Mouse (Mus musculus): ENCODE results near the gene Gm21976. TPM values are rescaled to one million over a fixed set of nuclear protein-coding genes. Genes with fewer than 3 reads are reported as not detected.

Gm21976 gene
- polyA plus RNA-seq, 1 experiment, result not detected

DNA sequence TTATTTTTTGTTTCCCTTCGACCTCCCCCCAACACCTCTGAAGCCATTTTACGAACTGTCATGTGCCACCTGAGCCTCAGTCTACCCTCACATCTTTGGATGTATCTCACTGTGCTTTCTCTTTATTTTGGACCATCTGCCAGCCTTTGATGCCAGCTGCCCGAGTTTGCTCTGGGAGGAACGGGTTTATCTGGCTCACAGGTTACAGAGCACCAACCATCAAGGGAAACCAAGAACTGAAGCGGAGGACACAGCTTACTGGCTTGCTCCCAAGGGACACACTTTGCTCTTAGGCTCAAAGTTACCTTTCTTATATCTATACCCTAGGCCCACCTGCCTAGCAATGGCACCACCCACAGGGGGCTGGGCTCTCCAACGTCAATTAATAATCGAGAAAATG, 34.3 kb upstream of the Gm21976 start:
- H3K4me3 ChIP-seq (ENCODE audit: extremely low read depth, insufficient read depth, insufficient read length), result no peak overlapping the region
- H3K4me1 ChIP-seq (ENCODE audit: control insufficient read depth, insufficient read depth, insufficient read length), result no peaks in the 10 kb centered on the region
- no peaks in the 10 kb centered on the region for H3K27me3 ChIP-seq (ENCODE audit: control insufficient read depth, insufficient read depth, low read length)
- TF ChIP-seq POLR2A (IDR thresholded peaks at IDR 0.05; ENCODE audit: low read depth, low read length) (no peak), CTCF (IDR thresholded peaks at IDR 0.05; ENCODE audit: extremely low read depth, insufficient read depth, insufficient read length, insufficient replicate concordance) (no peak)
- WGBS, result 76% methylated on average over 7 of the region's 7 CpGs
- no peak overlapping the region for H3K27ac ChIP-seq (ENCODE audit: insufficient read depth, low read length)
- peaks cover 18% of the 10 kb centered on the region for H3K36me3 ChIP-seq (ENCODE audit: control insufficient read depth, insufficient read depth, low read length)
- DNase-seq (ENCODE audit: low read depth in 1 of 2, low spot score in 2 of 2), result no peak

DNA sequence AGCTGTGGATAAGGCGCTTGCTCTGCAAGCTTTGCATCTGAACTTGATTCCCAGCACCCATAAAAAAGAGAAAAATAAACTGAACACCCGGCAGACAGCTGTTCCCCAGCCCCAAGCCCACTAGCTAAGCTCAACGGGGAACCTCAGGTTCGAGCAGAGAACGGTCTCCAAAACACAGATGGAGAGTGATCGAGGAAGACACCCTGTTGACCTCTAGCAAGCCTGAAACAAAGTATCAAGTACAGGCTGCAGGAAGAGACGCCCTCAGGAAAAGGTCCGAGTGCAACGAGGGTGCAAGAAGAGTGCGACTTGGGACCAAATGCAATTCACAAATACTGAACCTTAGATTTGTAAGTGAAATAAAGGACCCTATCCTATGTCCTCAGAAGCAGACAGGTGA, 30.1 kb upstream of the Gm21976 start:
- Histone ChIP-seq H3K27ac (ENCODE audit: insufficient read depth, low read length) (no peak overlapping the region), H3K36me3 (ENCODE audit: control insufficient read depth, insufficient read depth, low read length) (peaks cover 45% of the 10 kb centered on the region), H3K4me3 (ENCODE audit: extremely low read depth, insufficient read depth, insufficient read length) (no peak overlapping the region), H3K27me3 (ENCODE audit: control insufficient read depth, insufficient read depth, low read length) (no peaks in the 10 kb centered on the region), H3K4me1 (ENCODE audit: control insufficient read depth, insufficient read depth, insufficient read length) (no peaks in the 10 kb centered on the region)
- 93% methylated on average over 10 of the region's 10 CpGs for WGBS
- TF ChIP-seq POLR2A (IDR thresholded peaks at IDR 0.05; ENCODE audit: low read depth, low read length) (no peak), CTCF (IDR thresholded peaks at IDR 0.05; ENCODE audit: extremely low read depth, insufficient read depth, insufficient read length, insufficient replicate concordance) (no peak)
- DNase-seq (ENCODE audit: low read depth in 1 of 2, low spot score in 2 of 2), result no peak

DNA sequence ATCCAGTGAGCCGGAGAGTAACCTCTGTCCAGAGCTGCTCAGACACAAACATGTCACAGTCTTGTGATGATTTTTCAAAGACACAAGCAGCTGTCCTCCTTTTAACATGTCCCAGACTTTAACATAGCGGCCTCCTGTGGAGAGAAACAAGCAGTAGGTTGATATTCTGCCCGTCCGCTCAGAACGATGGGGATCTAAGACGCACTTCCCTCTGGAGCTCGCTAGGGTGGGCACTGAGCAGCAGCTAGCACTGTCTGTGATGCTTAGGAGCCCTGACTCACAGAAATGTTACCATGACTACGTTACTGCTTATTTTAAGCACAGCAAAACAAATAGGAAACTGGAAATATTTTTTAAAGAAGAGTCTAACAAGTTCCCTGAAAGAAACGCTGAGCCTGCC, 24.8 kb upstream of the Gm21976 start:
- H3K27ac ChIP-seq (ENCODE audit: insufficient read depth, low read length), result no peak overlapping the region
- no peaks in the 10 kb centered on the region for H3K27me3 ChIP-seq (ENCODE audit: control insufficient read depth, insufficient read depth, low read length)
- WGBS, result 90% methylated on average over 9 of the region's 9 CpGs
- no peak overlapping the region for H3K4me3 ChIP-seq (ENCODE audit: extremely low read depth, insufficient read depth, insufficient read length)
- TF ChIP-seq POLR2A (IDR thresholded peaks at IDR 0.05; ENCODE audit: low read depth, low read length) (no peak), CTCF (IDR thresholded peaks at IDR 0.05; ENCODE audit: extremely low read depth, insufficient read depth, insufficient read length, insufficient replicate concordance) (no peak)
- DNase-seq (ENCODE audit: low read depth in 1 of 2, low spot score in 2 of 2), result no peak
- H3K4me1 ChIP-seq (ENCODE audit: control insufficient read depth, insufficient read depth, insufficient read length), result no peaks in the 10 kb centered on the region
- peaks cover 50% of the 10 kb centered on the region for H3K36me3 ChIP-seq (ENCODE audit: control insufficient read depth, insufficient read depth, low read length)

DNA sequence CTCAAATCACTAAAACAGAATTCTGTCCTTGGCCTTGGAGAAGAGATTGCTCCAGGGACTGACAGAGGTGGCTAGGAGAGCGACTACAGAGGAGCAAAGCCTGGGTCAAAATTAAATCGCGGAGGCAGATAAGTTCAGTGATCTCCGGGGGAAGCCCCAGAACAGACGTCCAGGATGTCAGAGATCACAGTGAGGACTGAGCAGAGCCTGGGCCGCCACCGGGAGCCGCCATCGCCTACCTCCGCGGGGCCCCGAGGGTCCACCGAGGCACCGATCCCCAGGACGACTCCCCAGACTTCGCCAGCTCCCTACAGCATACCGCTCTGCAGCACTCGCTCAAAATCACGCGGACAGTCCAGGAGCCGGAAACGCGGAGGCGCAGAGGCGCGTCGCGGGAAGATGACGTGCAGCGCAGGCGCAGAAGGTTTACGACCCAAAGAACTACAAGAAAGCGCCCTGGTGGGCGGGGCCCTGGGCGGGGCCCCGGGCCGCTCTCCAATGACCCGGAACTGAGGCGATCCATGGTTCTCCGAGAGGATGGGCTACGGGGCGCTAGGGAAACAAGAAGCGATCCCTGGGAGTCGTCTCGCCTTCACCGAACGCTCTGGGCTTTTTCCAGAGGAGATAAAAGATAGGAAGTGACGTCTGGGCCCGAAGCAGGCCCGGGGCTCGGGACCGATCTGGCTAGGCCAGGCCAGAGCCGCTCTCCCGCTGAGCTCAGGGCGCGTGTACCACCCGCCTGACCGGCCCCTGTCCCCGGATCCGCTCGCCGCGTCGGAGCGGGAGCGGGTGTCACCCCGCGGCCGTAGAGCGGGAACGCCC, 16.8 kb upstream of the Gm21976 start, which contains the start of the genes Utp15 and Ankra2:
TSS of gene Utp15 (minus strand) at position 406 of the 822 bp plus-strand sequence.
TSS of gene Ankra2 (plus strand) at position 439 of the 822 bp plus-strand sequence.
- under 1% methylated on average over 71 of the region's 71 CpGs for whole genome bisulfite sequencing
- Histone ChIP-seq H3K4me1 (ENCODE audit: control insufficient read depth, insufficient read depth, insufficient read length) (peaks cover 3% of the 10 kb centered on the region; the same call in 1 of the 2 replicates), H3K4me3 (ENCODE audit: extremely low read depth, insufficient read depth, insufficient read length) (peak within 1 kb of the TSS; percentile 99), H3K27ac (ENCODE audit: insufficient read depth, low read length) (peak within 1 kb of the TSS; percentile 81), H3K27me3 (ENCODE audit: control insufficient read depth, insufficient read depth, low read length) (no peaks in the 10 kb centered on the region), H3K36me3 (ENCODE audit: control insufficient read depth, insufficient read depth, low read length) (peaks cover 11% of the 10 kb centered on the region)
- TF ChIP-seq POLR2A (IDR thresholded peaks at IDR 0.05; ENCODE audit: low read depth, low read length), result peak; percentile 56
- TF ChIP-seq CTCF (IDR thresholded peaks at IDR 0.05; ENCODE audit: extremely low read depth, insufficient read depth, insufficient read length, insufficient replicate concordance), result no peak
- DNase-seq (ENCODE audit: low read depth in 1 of 2, low spot score in 2 of 2), result peak; percentile 94

DNA sequence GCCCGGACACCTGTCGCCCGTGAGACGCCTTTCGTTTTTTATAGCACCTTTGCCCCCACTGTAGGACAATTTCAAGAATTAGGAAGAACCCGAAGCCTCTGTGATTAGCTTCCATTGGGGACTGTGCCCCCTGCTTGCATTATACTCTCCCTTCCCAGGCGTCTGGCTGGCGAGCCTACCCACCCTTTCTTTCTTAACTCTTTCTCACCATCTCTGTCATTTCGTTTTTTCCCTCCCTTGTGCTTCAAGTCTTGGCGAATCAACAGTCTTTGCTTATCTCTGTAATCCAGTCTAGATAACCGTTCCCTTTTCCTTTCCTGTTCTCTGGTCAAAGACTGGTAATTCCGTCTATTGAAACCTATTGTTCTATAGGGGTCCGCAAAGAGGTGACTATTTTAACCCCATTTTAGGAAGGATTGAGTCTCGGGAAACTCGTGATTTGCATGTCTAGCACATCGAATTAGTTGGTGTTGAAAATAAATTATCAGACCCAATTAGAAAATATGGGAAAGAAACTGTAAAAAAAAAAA, 16.2 kb upstream of the Gm21976 start:
- TF ChIP-seq POLR2A (IDR thresholded peaks at IDR 0.05; ENCODE audit: low read depth, low read length) (no peak), CTCF (IDR thresholded peaks at IDR 0.05; ENCODE audit: extremely low read depth, insufficient read depth, insufficient read length, insufficient replicate concordance) (no peak)
- no peak for DNase-seq (ENCODE audit: low read depth in 1 of 2, low spot score in 2 of 2)
- under 1% methylated on average over 16 of the region's 16 CpGs for WGBS
- peaks cover 11% of the 10 kb centered on the region for H3K36me3 ChIP-seq (ENCODE audit: control insufficient read depth, insufficient read depth, low read length)
- peak overlapping the region; percentile 81 for H3K27ac ChIP-seq (ENCODE audit: insufficient read depth, low read length)
- no peaks in the 10 kb centered on the region for H3K27me3 ChIP-seq (ENCODE audit: control insufficient read depth, insufficient read depth, low read length)
- H3K4me3 ChIP-seq (ENCODE audit: extremely low read depth, insufficient read depth, insufficient read length), result peak overlapping the region; percentile 99
- peaks cover 3% of the 10 kb centered on the region; the same call in 1 of the 2 replicates for H3K4me1 ChIP-seq (ENCODE audit: control insufficient read depth, insufficient read depth, insufficient read length)

DNA sequence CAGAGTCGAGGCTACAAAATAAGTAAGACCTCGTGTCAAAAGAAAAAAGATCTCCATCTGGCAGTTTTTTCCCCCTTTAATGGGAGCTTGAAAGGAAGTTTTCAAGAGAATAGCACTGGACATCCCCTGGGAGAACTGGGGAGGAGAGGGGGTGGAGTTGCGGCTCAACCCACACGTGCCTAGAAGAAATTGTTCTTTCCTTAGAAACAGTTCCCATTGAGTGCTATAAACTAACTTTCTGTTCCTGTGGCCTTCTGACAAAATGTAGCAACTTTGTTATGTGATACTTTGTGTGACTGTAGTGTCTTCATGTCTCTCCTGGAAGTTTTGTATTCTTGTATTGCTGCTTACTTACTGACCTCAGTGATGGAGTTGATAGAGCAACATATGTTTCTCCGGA, 15.6 kb upstream of the Gm21976 start:
- Histone ChIP-seq H3K36me3 (ENCODE audit: control insufficient read depth, insufficient read depth, low read length) (peaks cover 11% of the 10 kb centered on the region), H3K27me3 (ENCODE audit: control insufficient read depth, insufficient read depth, low read length) (no peaks in the 10 kb centered on the region), H3K4me1 (ENCODE audit: control insufficient read depth, insufficient read depth, insufficient read length) (peaks cover 3% of the 10 kb centered on the region; the same call in 1 of the 2 replicates), H3K4me3 (ENCODE audit: extremely low read depth, insufficient read depth, insufficient read length) (no peak overlapping the region; the same call in 1 of the 2 replicates), H3K27ac (ENCODE audit: insufficient read depth, low read length) (no peak overlapping the region)
- TF ChIP-seq POLR2A (IDR thresholded peaks at IDR 0.05; ENCODE audit: low read depth, low read length) (no peak), CTCF (IDR thresholded peaks at IDR 0.05; ENCODE audit: extremely low read depth, insufficient read depth, insufficient read length, insufficient replicate concordance) (no peak)
- DNase-seq (ENCODE audit: low read depth in 1 of 2, low spot score in 2 of 2), result no peak
- 21% methylated on average over 5 of the region's 5 CpGs for WGBS
